Mouse (Mus musculus): ENCODE results near the gene Camsap1.

Gene Camsap1

DNA sequence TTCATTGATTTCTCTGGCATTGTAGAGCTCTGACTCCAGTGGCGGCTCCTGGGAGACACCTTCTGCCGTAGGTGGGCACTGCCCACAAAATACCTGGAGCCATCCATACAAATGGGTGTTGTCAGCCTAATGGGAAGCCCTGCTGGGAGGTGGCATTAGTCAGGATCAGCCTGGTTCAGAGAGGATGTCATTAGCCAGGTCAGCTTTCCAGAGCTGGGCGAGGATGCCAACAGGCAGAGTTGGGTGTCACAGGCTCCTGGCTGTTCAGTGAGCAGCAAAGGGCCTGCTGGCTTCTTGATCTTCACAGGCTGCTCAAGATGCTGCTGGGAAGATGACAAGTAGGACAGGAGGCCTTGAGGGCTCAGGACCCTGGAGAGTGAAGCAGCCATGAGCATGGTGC, 98.3 kb downstream of the Camsap1 start:
- no peak for DNase-seq (ENCODE audit: low read depth, low spot score)

DNA sequence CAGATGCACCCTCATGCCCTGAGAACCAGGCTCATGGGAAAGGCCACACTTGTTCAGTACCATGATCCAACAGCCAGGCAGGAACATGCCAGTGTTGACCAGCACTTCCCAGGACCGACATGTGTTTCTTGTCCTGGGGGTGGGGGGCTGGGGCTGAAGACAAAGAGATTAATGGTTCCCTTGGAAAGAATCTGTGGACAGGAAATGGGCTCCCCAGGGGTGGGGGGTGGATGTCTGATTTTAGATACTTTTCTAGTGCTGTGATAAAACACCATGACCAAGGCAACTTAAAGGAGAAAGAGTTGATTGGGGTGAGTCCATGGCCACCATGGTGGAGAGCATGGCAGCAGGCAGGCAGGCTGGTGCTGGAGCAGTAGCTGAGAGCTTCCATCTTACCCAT, 100.8 kb downstream of the Camsap1 start:
- no peak for DNase-seq (ENCODE audit: low read depth, low spot score)

DNA sequence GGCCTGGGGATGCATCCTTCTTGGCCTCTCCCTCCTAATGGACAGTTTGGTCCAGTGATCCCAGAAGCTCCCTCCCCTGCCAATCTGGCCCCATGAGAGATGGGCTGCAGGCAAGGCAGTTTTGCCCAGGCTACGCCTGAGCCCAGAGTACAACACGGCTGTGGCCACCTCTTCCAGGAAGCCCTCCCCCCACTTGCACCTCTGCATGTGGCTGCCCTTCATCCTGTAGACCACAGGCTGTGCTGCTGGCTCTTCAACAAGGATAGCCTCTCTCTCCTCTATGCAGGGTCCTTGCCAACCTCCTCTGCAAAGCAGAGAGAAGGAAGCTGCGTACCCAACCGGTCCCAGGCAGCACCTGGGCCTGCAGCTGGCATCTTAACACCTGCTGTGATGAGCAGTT, 104.0 kb downstream of the Camsap1 start:
- no peak for DNase-seq (ENCODE audit: low read depth, low spot score)

DNA sequence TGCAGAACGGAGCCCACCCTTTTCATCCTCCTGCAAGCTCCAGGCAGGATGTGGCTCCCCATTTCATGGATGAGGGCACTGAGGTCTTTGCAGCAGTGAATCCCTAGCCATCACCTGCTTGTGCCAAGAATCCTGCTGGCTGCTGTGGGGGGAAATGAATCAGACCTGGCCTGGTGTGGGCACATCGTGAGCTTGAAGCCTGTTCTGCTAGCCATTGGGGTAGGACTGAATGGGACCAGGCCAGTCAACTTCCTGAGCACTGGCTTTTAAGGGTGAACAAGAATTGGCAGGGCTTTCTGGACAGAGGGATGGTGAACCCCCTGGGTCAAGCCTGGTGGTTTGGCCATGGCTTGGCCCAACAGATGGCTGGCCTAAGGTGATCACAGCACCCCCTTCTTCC, 104.6 kb downstream of the Camsap1 start:
- no peak for DNase-seq (ENCODE audit: low read depth, low spot score)

DNA sequence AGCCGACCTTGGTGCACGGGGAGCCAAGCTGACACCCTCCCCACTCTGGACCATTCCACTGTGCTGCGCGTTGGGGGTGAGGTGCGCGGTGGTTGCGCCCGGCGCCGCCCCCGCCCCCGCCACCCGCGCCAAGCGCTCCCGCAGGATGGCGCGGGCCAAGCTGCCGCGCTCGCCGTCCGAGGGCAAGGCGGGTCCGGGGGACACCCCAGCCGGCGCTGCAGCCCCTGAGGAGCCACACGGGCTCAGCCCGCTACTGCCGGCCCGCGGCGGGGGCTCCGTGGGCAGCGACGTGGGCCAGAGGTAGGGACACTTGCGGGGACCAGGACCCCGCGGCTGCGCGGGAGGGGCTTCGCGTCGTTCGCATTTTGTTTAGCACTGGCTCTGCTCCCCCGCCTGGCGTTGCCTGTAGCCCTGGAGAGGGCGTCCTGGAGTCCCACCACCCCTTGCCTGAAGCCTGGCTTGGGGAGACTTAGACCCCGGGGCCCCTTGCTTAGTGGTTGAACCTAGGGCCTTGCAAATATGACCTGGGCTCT, 105.3 kb downstream of the Camsap1 start:
- no peak for DNase-seq (ENCODE audit: low read depth, low spot score)

DNA sequence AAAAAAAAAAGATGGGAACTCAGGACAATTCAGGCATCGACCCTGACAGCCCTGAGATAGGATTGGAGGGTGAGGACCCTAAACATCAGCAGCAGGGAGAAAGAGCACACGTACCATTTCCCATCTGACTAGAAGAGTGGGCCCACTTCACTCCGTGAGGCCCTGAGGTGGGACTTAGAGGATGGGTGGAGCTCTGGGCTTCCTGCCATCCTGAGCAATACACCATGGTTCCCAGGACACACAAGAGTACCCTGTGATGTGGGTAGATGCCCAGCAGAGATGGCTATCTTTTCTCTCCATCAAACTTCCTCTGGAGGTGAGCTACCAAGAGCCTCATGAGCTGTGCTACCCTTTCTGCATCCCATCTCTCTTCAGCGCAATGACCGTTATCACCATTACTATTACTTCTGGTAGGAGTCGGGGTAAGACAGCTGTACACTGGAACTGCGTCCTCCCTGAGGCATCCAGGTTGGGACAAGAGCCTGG, 105.8 kb downstream of the Camsap1 start:
- DNase-seq (ENCODE audit: low read depth, low spot score): no peak
